Mouse (Mus musculus) cerebellum, postnatal 36 days (tissue): ENCODE measurements at regions not wholly inside any gene's neighbourhood (a gene's known extent, or its start where the extent isn't known, plus 50 kb on each side); places are given as distances from the start of the nearest gene placed in this dataset.
"Not testable (repeated sequence)": the region's sequence is repeated elsewhere in the genome, so short reads cannot be mapped to it uniquely, and the experiment has no call there.

Experiments
- DNase-seq, 2 experiments: peaks; one replicate each; pipeline ENCODE4 v3.0.0; 2021 to 2022; ENCODE audit warnings: mixed read lengths in 2 of 2

DNA sequence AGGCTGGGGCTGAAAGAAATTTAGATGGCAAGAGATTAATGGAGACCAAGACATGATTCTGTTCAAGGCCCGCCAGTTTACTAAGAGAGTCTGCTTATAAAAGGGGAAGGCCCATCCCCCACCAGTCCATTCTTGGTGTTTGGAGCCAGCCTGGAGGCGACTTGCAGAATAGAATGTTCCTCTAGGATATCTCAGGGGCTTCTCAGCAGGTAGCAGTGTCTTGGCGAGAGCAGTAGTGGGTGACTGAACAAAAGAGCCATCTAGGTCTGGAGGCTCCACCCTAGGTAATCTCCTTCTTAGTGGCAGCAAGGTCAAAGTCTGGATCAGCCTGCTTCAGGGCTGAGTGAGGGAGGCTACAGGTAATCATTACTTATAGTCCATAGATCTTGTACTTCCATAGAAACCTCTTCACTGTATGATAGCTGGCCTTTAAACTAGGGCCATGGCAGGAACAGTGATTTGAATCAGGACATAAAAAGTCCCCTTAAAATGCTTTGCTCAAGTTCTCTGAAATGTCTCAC, 166.0 kb upstream of the Gm5538 start:
- DNase-seq = not testable (repeated sequence)

DNA sequence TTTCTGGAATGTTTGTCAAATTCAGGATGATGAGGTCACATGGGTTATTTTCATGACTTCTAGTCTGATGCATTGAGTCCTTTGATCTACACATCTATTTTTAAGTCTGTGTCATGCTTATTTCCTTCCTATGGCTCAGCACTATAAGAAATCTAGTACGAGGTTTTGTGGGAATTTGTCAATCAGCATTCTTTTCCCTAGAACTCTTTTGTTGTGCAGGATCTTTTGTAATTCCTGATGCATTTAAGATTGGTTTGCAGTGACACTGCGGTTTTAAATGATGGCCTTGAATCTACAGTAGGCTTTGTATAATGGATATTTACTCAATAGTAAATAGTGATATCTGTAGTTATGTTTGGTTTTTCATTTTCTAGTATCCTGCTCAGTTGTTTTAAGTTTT, 187.0 kb upstream of the Gm5538 start:
- no peak for DNase-seq

GRCm38 (mm10) chr3:59540547-59540946, 189.0 kb upstream of the Gm5538 start:
- DNase-seq = not testable (repeated sequence)

- DNase-seq = not testable (repeated sequence)
Observed at GRCm38 (mm10) chr3:59539893-59540292, 189.7 kb upstream of the Gm5538 start.

GRCm38 (mm10) chr3:59531311-59531834, 187.2 kb upstream of the Igsf10 start:
- no peak for DNase-seq

- DNase-seq = no peak
Observed at GRCm38 (mm10) chr3:59530592-59531310, 186.6 kb upstream of the Igsf10 start.

- DNase-seq = no peak
Observed at GRCm38 (mm10) chr3:59520766-59521165, 176.6 kb upstream of the Igsf10 start.

DNA sequence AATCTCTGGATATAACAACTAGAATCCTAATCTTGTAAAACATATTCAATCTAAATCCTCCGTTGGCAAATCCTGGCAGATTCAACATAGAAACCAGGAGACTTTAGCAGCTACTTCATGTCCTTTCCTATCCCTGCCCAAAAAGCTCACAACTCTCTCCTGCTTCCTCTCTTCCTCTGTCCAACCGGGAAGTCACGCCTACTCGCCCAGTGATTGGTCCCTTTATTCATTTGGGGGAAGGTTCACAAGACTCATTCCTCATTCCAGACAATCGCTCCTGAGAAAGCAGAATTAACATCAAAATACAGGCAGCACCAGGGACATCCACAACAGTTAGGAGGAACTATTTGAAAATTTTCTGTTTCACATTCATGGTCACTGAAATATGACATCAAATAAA, 133.9 kb upstream of the Igsf10 start:
- no peak for DNase-seq

DNA sequence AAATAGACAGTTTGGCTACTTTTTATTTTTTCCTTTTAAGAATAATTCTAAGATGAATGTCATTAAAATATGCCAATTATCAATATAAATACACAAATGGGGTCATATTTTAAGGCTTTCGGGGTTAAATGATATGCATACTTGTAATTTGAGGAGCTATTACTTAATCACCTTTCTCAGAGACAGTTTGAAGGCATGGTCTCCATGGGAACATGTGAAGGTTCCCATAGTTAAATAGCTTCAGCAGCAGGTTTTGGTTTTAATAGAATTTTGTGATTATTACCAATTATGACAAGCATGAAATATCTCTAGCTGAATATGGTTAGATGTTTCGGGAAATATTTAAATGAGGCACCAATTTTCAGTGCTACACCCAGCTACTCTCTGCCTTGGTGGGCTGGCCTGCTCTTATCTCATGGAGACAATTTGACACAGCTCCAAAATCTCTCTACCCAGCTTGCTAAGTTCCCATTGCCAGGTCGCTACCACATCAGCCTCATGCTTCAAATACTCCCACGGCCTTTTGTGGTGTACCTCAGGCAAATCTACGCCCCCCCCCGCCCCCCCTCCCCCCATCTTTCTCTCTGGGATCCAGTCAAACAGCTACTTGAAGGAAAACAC, 133.4 kb upstream of the Igsf10 start:
- DNase-seq = no peak

GRCm38 (mm10) chr3:59468956-59469355, 124.8 kb upstream of the Igsf10 start:
- no peak for DNase-seq

DNA sequence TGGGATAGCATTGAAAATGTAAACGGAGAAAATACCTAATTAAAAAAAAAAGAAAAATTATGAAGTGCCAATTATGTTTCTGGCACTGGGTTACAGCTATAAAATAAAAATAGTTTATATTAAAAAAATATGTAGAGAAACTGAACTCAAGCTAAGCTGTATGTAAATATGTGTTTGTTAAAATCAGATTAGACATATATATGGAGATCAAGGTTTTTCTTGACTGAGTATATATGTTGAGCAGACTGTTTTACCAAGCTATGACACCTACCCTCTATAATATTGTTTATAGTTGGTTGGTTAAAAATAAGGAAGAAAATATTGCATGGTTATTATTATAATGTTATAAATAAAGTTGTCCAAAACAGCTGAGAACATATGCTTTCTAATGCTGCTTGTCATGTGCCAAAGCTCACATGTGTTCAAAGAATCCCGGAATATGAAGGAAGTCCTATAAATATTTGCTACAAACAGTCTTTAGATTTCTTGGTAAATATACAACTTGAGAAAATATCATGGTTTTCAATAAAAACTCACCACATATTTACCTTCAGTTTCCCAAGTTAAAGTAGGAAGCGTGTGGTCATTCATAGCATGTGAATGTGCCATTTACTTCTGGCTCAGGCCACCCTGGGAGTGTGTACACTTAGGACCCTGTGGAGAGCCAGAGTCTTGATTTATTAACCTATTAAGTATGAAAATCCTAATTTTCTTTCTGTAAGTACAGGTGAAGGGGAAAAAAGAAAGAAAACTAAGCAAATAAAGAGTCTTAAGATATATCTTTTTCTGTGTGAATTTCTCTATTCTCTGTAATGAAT, 118.4 kb upstream of the Igsf10 start:
- no peak for DNase-seq

DNA sequence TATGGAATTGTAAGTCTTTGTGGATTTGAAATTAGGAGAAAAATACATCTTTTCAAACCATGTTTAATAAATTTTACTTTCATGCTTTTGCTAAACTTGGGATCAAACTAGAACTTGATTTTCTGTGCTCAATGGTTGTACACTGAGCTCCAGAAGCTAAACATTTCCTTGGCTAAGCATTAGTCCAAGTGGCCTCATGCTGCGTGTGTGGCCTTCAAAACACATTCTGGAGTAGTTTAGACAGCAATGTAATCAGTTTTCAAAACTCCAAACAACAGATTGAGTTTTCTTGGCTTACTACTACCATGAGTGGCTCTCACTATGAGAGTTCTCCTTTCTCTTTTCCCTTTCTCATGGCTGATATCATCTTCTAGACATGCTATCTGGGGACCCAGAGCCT, 112.7 kb upstream of the Igsf10 start:
- DNase-seq = no peak

DNA sequence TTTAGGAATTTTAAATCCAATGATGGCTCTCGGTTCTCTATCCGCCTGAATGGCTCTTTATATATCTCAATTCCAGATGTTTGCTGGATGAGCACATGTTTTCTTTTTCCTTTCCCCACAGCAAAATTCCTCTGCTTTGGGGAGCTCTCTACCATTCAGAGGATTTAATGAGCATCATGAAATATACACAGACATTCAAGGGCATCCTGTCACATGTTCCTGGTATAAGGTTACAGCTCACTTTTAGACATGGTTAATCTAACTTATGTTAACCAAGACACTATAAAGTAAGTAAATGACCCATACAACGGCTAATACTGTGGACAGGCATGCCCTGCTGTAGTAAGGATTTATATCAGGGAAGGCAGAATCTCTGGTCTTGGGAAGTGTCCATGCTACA, 106.9 kb upstream of the Igsf10 start:
- no peak for DNase-seq

- DNase-seq = no peak
Observed at GRCm38 (mm10) chr3:59423621-59424020, 79.4 kb upstream of the Igsf10 start.

GRCm38 (mm10) chr3:59409131-59409530, 64.9 kb upstream of the Igsf10 start:
- no peak for DNase-seq

GRCm38 (mm10) chr3:59406035-59406434, 61.8 kb upstream of the Igsf10 start:
- DNase-seq = peak; percentile 70 to 71

- peak; percentile 53 to 64 for DNase-seq
Observed at GRCm38 (mm10) chr3:59401856-59402255, 57.7 kb upstream of the Igsf10 start.

DNA sequence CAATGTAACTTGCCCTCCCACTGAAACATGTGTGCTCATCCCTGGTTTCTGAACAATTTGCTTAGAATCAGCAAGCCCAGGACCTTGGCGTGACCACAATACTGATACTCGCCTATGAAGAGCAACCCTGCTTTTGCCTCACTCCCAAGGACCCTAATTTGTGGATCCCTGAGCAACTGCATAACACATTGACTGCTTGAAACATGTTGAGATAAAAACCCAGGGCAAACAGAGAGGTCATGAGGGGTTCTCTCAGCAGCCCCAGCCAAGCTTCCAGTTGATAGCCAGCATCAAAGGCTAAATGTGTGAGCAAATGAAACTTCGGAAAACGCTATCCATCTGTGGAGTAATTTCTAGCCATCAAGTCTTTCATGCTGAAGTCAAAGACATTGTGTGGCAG, 57.2 kb upstream of the Igsf10 start:
- DNase-seq = no peak
